1 mouse cellular context compared by ENCODE assay signal in the genomic region with DNA sequence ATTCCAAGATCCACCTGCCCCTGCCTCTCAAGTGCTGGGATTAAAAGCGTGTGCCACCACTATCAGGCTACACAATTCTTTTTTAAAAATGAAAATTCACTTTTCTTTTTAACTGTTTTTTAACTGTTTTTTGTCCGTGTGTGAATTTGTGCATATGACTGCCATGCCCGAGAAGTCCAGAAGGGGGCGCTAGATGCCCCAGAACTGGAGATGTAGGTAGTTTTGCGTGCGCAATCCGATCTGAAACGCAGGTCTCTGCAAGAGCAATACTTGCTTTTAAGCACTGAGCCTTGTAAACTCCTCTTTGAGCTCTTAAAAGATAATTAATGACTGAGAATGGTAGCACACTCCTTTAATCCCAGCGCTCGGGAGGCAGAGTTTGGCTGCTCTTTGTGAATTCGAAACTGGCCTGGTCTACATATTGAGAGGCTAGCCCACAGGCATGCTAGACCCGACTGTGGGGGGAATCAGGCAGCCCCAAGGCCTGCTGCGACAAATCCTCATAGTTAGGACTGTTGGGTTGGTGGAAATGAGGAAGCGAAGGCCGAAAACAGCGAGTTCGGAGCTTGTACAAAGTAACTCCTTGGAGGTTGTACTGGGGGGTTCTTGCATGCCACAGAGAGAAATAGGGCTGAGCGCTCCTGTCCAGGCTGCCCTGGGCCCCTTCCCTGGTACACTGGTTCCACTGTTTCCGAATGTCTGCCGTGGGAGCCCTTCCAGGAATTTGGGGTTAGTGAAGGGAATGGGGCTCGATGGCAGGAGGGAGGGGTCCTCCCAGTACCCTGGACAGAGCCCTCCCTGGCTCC.
TF ChIP-seq lines count a peak whose summit lies in the region.

No protein-coding gene starts in this region.

TF ChIP-seq in ES-E14, 5 proteins besides CTCF, POLR2A, EP300 and RAD21:
- TF ChIP-seq MAFK (IDR thresholded peaks at IDR 0.05; ENCODE audit: insufficient read depth, low read depth, low read length) (no peak), ZNF384 (IDR thresholded peaks at IDR 0.05; ENCODE audit: low read depth, low read length) (no peak), CHD2 (IDR thresholded peaks at IDR 0.05; ENCODE audit: low read depth, low read length) (no peak), HCFC1 (IDR thresholded peaks at IDR 0.05; ENCODE audit: borderline replicate concordance, insufficient read depth, low read length) (no peak), ZC3H11A (IDR thresholded peaks at IDR 0.05; ENCODE audit: borderline replicate concordance, low read depth, low read length) (no peak)
TF ChIP-seq in ES-E14: peak in this region for 0.
